Mouse (Mus musculus) thymus, adult 2 months (tissue): ENCODE data around the gene Gm49405. TPM values are rescaled to one million over a fixed set of nuclear protein-coding genes. Genes with fewer than 3 reads are reported as not detected.

Source experiments
- DNase-seq: peaks from one replicate; pipeline ENCODE4 v3.0.0; 2021
- H3K27ac ChIP-seq: fragments of 200-500 bp; 2 replicates; pipeline ENCODE4 v1.5.1; 2012; ENCODE audit warnings: low read length, control low read depth; ENCODE audit not compliant: control insufficient read depth, insufficient read depth
- H3K27me3 ChIP-seq: fragments of 200-500 bp; 2 replicates; pipeline ENCODE4 v1.6.1; 2012; ENCODE audit warnings: mild to moderate bottlenecking, low read length, moderate library complexity, mixed read lengths; ENCODE audit not compliant: control insufficient read depth, insufficient read depth
- H3K36me3 ChIP-seq: fragments of 200-500 bp; 2 replicates; pipeline ENCODE4 v1.6.1; 2012; ENCODE audit warnings: mild to moderate bottlenecking, low read length, moderate library complexity; ENCODE audit not compliant: control insufficient read depth, insufficient read depth
- H3K4me1 ChIP-seq: fragments of 200-500 bp; replicated peaks from 2 replicates; pipeline ENCODE4 v1.6.1; 2012; ENCODE audit warnings: low read length; ENCODE audit not compliant: control insufficient read depth, insufficient read depth
- H3K4me3 ChIP-seq: fragments of 200-500 bp; 2 replicates; pipeline ENCODE4 v1.5.1; 2012; ENCODE audit warnings: mild to moderate bottlenecking, low read length, control low read depth, moderate library complexity; ENCODE audit not compliant: control insufficient read depth, insufficient read depth
- CTCF ChIP-seq: fragments of 200-500 bp; IDR thresholded peaks from 2 replicates; pipeline ENCODE4 v1.5.1; 2012; ENCODE audit warnings: mild to moderate bottlenecking, control low read depth, low read length, moderate library complexity, borderline replicate concordance; ENCODE audit not compliant: control insufficient read depth, poor library complexity, insufficient read depth; ENCODE audit errors: extremely low read depth
- POLR2A ChIP-seq: fragments of 200-500 bp; IDR thresholded peaks from 2 replicates; pipeline ENCODE4 v1.6.1; 2012; ENCODE audit warnings: mild to moderate bottlenecking, low read length, control low read depth, moderate library complexity; ENCODE audit not compliant: control insufficient read depth, poor library complexity, insufficient read depth; ENCODE audit errors: extremely low read depth
- WGBS: fragments of 180-500 bp; shearing (Covaris S2); methylation state at CpG from one replicate; pipeline ENCODE4 v1.1.7; 2018; 5-methylcytosine and 5-hydroxymethylcytosine counted together
- polyA plus RNA-seq: library from polyadenylated mRNA; depleted of rRNA; stranded (reverse); fragments of >200 nt; gene quantifications from 2 replicates; pipeline ENCODE4 v1.2.3, GENCODE M21; 2012

Gm49405 gene
- polyA plus RNA-seq, 1 experiment, result 5.3 TPM

- H3K4me3 ChIP-seq, result no peak within 1 kb of the TSS
- no peaks in the 10 kb centered on the region for H3K27me3 ChIP-seq
- no peaks in the 10 kb centered on the region for H3K36me3 ChIP-seq
- DNase-seq, result no peak
- TF ChIP-seq POLR2A (no peak), CTCF (no peak)
- no peaks in the 10 kb centered on the region for H3K4me1 ChIP-seq
- 86% methylated on average over 5 of the region's 5 CpGs for WGBS
- no peak within 1 kb of the TSS for H3K27ac ChIP-seq
Observed at GRCm38 (mm10) chr19:3992416-3992815, 8.0 kb upstream of the Gm49405 start, which contains the start of gene Tbx10. TSS of gene Tbx10 (plus strand) at chr19:3992752.

GRCm38 (mm10) chr19:3994932-3995331 lies 5.5 kb upstream of the Gm49405 start:
- Histone ChIP-seq H3K27ac (no peak overlapping the region), H3K36me3 (no peaks in the 10 kb centered on the region), H3K27me3 (no peaks in the 10 kb centered on the region), H3K4me1 (peaks cover 10% of the 10 kb centered on the region), H3K4me3 (no peak overlapping the region)
- WGBS, result 93% methylated on average over 6 of the region's 6 CpGs
- no peak for TF ChIP-seq POLR2A
- no peak for TF ChIP-seq CTCF
- no peak for DNase-seq

GRCm38 (mm10) chr19:3995505-3995904 lies 4.9 kb upstream of the Gm49405 start:
- Histone ChIP-seq H3K27me3 (no peaks in the 10 kb centered on the region), H3K27ac (no peak overlapping the region), H3K36me3 (no peaks in the 10 kb centered on the region), H3K4me1 (peaks cover 10% of the 10 kb centered on the region), H3K4me3 (no peak overlapping the region)
- no peak for DNase-seq
- 95% methylated on average over 3 of the region's 3 CpGs for WGBS
- no peak for TF ChIP-seq CTCF
- TF ChIP-seq POLR2A, result no peak

GRCm38 (mm10) chr19:3996106-3996505 lies 4.3 kb upstream of the Gm49405 start:
- no peak for TF ChIP-seq POLR2A
- no peak for TF ChIP-seq CTCF
- 73% methylated on average over 7 of the region's 7 CpGs for WGBS
- H3K27ac ChIP-seq, result no peak overlapping the region

GRCm38 (mm10) chr19:3996747-3997146 lies 3.7 kb upstream of the Gm49405 start:
- no peak overlapping the region for H3K4me3 ChIP-seq
- H3K27me3 ChIP-seq, result no peaks in the 10 kb centered on the region
- no peak for DNase-seq
- no peak overlapping the region for H3K27ac ChIP-seq
- TF ChIP-seq CTCF (no peak), POLR2A (no peak)
- WGBS, result 82% methylated on average over 8 of the region's 8 CpGs
- peaks cover 18% of the 10 kb centered on the region for H3K4me1 ChIP-seq
- H3K36me3 ChIP-seq, result no peaks in the 10 kb centered on the region

More at GRCm38 (mm10) chr19:3996106-3996505, 4.3 kb upstream of the Gm49405 start:
- no peak for DNase-seq
- Histone ChIP-seq H3K36me3 (no peaks in the 10 kb centered on the region), H3K4me3 (no peak overlapping the region), H3K27me3 (no peaks in the 10 kb centered on the region), H3K4me1 (peaks cover 15% of the 10 kb centered on the region)

- no peaks in the 10 kb centered on the region for H3K27me3 ChIP-seq
Observed at GRCm38 (mm10) chr19:3997231-3997630, 3.2 kb upstream of the Gm49405 start.

GRCm38 (mm10) chr19:3998335-3998734 lies 2.1 kb upstream of the Gm49405 start:
- H3K36me3 ChIP-seq, result no peaks in the 10 kb centered on the region
- H3K27ac ChIP-seq, result no peak overlapping the region
- TF ChIP-seq POLR2A, result no peak
- TF ChIP-seq CTCF, result no peak
- DNase-seq, result no peak
- no peaks in the 10 kb centered on the region for H3K27me3 ChIP-seq
- 93% methylated on average over 8 of the region's 8 CpGs for WGBS
- no peak overlapping the region for H3K4me3 ChIP-seq
- peaks cover 18% of the 10 kb centered on the region for H3K4me1 ChIP-seq

More at GRCm38 (mm10) chr19:3997231-3997630, 3.2 kb upstream of the Gm49405 start:
- H3K4me1 ChIP-seq, result peaks cover 18% of the 10 kb centered on the region
- no peak for DNase-seq
- TF ChIP-seq POLR2A, result no peak
- TF ChIP-seq CTCF, result no peak
- no peak overlapping the region for H3K27ac ChIP-seq
- no peaks in the 10 kb centered on the region for H3K36me3 ChIP-seq
- 90% methylated on average over 8 of the region's 8 CpGs for WGBS
- H3K4me3 ChIP-seq, result no peak overlapping the region
